Mouse (Mus musculus) limb, embryonic 12.5 days (tissue): ENCODE measurements around the gene Sat1. TPM values are rescaled to one million over a fixed set of nuclear protein-coding genes. Genes with fewer than 3 reads are reported as not detected.

Source experiments
- ATAC-seq: fragments of 200-750 bp; cut with Nextera tagmentation; 2 replicates; pipeline ENCODE4 v1.8.0; 2017; ENCODE audit warnings: low read depth, moderate TSS enrichment; ENCODE audit not compliant: insufficient number of reproducible peaks, insufficient read depth, low FRiP score, low TSS enrichment
- H3K27ac ChIP-seq: fragments of 300-500 bp; sonication (generic); 2 replicates; pipeline ENCODE4 v1.5.1; 2016; ENCODE audit warnings: mild to moderate bottlenecking, moderate library complexity
- H3K27me3 ChIP-seq: fragments of 300-500 bp; sonication (generic); 2 replicates; pipeline ENCODE4 v1.6.1; 2016; ENCODE audit warnings: mild to moderate bottlenecking, moderate library complexity
- H3K36me3 ChIP-seq: fragments of 300-500 bp; sonication (generic); 2 replicates; pipeline ENCODE4 v1.6.1; 2016; ENCODE audit warnings: mild to moderate bottlenecking, moderate library complexity
- H3K4me1 ChIP-seq: fragments of 300-500 bp; sonication (generic); replicated peaks from 2 replicates; pipeline ENCODE4 v1.6.1; 2016
- H3K4me2 ChIP-seq: fragments of 300-500 bp; sonication (generic); 2 replicates; pipeline ENCODE4 v1.6.1; 2016; ENCODE audit warnings: mild to moderate bottlenecking, moderate library complexity
- H3K4me3 ChIP-seq: fragments of 300-500 bp; sonication (generic); replicated peaks from 2 replicates; pipeline ENCODE4 v1.5.1; 2016; ENCODE audit warnings: mild to moderate bottlenecking
- H3K9ac ChIP-seq: fragments of 300-500 bp; sonication (generic); replicated peaks from 2 replicates; pipeline ENCODE4 v1.6.1; 2016; ENCODE audit warnings: mild to moderate bottlenecking, moderate library complexity
- H3K9me3 ChIP-seq: fragments of 300-500 bp; sonication (generic); 2 replicates; pipeline ENCODE4 v1.6.1; 2016; ENCODE audit warnings: mild to moderate bottlenecking, moderate library complexity
- WGBS: fragments of 180-500 bp; shearing (Covaris S2); methylation state at CpG from one replicate; pipeline ENCODE4 v1.1.7; 2016; 5-methylcytosine and 5-hydroxymethylcytosine counted together
- polyA plus RNA-seq: library from polyadenylated mRNA; unstranded; fragments of >200 nt; fragmentation: Nextera tagmentation; extraction: Ambion mirVana; gene quantifications from 2 replicates; pipeline ENCODE4 v1.2.1, GENCODE M21; 2016

Gene Sat1
- polyA plus RNA-seq, 1 experiment from 2014 or later: 84.3 TPM

- no peak overlapping the region for H3K9ac ChIP-seq
- no peak for ATAC-seq
- no peaks in the 10 kb centered on the region for H3K4me1 ChIP-seq
- no peaks in the 10 kb centered on the region for H3K36me3 ChIP-seq
- H3K9me3 ChIP-seq: no peaks in the 10 kb centered on the region
- no peak overlapping the region for H3K4me2 ChIP-seq
- 60% methylated on average over 1 of the region's 1 CpGs for WGBS
- H3K27ac ChIP-seq: no peak overlapping the region
- H3K4me3 ChIP-seq: no peak overlapping the region
- H3K27me3 ChIP-seq: no peaks in the 10 kb centered on the region
Measured at GRCm38 (mm10) chrX:155201799-155202198, 14.4 kb downstream of the Sat1 start.

DNA sequence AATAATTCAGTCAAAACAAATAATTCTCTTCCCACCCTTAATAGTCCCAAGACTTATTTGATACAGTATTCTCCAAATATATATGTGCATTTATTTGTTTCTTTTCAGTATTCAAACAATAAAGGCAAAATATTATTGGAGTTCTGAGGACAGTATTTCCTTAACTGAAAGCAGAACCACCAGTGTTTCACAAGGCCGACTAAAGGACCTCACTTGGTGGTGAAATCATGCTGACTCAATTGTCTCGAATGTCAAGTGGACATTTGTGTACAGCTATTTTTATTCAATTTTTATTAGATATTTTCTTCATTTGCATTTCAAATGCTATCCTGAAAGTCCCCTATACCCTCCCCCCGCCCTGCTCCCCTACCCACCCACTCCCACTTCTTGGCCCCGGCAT lies 21.3 kb downstream of the Sat1 start:
- Histone ChIP-seq H3K36me3 (no peaks in the 10 kb centered on the region), H3K27ac (no peak overlapping the region), H3K4me2 (no peak overlapping the region), H3K27me3 (no peaks in the 10 kb centered on the region), H3K4me3 (no peak overlapping the region), H3K4me1 (no peaks in the 10 kb centered on the region), H3K9me3 (no peaks in the 10 kb centered on the region), H3K9ac (no peak overlapping the region)
- 88% methylated on average over 4 of the region's 4 CpGs for WGBS
- ATAC-seq: no peak

GRCm38 (mm10) chrX:155193732-155194443 lies 22.4 kb downstream of the Sat1 start:
- Histone ChIP-seq H3K27ac (no peak overlapping the region), H3K4me1 (no peaks in the 10 kb centered on the region), H3K9me3 (no peaks in the 10 kb centered on the region), H3K9ac (no peak overlapping the region), H3K36me3 (no peaks in the 10 kb centered on the region), H3K4me3 (no peak overlapping the region), H3K4me2 (no peak overlapping the region), H3K27me3 (no peaks in the 10 kb centered on the region)
- WGBS: 74% methylated on average over 5 of the region's 5 CpGs
- no peak for ATAC-seq

GRCm38 (mm10) chrX:155191941-155192340 lies 24.3 kb downstream of the Sat1 start:
- H3K4me3 ChIP-seq: no peak overlapping the region
- H3K27me3 ChIP-seq: no peaks in the 10 kb centered on the region
- ATAC-seq: no peak
- H3K4me1 ChIP-seq: no peaks in the 10 kb centered on the region
- no peaks in the 10 kb centered on the region for H3K36me3 ChIP-seq
- no peaks in the 10 kb centered on the region for H3K9me3 ChIP-seq
- no peak overlapping the region for H3K27ac ChIP-seq
- 86% methylated on average over 4 of the region's 4 CpGs for WGBS
- H3K4me2 ChIP-seq: no peak overlapping the region
- no peak overlapping the region for H3K9ac ChIP-seq

- Histone ChIP-seq H3K9ac (no peak overlapping the region), H3K9me3 (no peaks in the 10 kb centered on the region), H3K4me2 (no peak overlapping the region), H3K27ac (no peak overlapping the region), H3K27me3 (no peaks in the 10 kb centered on the region), H3K4me1 (no peaks in the 10 kb centered on the region), H3K4me3 (no peak overlapping the region), H3K36me3 (no peaks in the 10 kb centered on the region)
- WGBS: 59% methylated on average over 2 of the region's 2 CpGs
- ATAC-seq: no peak
Measured at GRCm38 (mm10) chrX:155177640-155178039, 38.6 kb downstream of the Sat1 start.

GRCm38 (mm10) chrX:155177230-155177629 lies 39.0 kb downstream of the Sat1 start:
- no peak for ATAC-seq
- no peaks in the 10 kb centered on the region for H3K27me3 ChIP-seq
- no peaks in the 10 kb centered on the region for H3K4me1 ChIP-seq
- no peak overlapping the region for H3K27ac ChIP-seq
- no peaks in the 10 kb centered on the region for H3K36me3 ChIP-seq
- no peaks in the 10 kb centered on the region for H3K9me3 ChIP-seq
- H3K4me2 ChIP-seq: no peak overlapping the region
- WGBS: 64% methylated on average over 2 of the region's 2 CpGs
- no peak overlapping the region for H3K4me3 ChIP-seq
- H3K9ac ChIP-seq: no peak overlapping the region

GRCm38 (mm10) chrX:155175568-155175967 lies 40.7 kb downstream of the Sat1 start:
- Histone ChIP-seq H3K9me3 (no peaks in the 10 kb centered on the region), H3K9ac (no peak overlapping the region), H3K27me3 (no peaks in the 10 kb centered on the region), H3K4me1 (no peaks in the 10 kb centered on the region), H3K36me3 (no peaks in the 10 kb centered on the region), H3K4me3 (no peak overlapping the region), H3K4me2 (no peak overlapping the region), H3K27ac (no peak overlapping the region)
- no peak for ATAC-seq
- 46% methylated on average over 4 of the region's 4 CpGs for WGBS

- H3K9ac ChIP-seq: no peak overlapping the region
Measured at GRCm38 (mm10) chrX:155172310-155172709, 43.9 kb downstream of the Sat1 start.

GRCm38 (mm10) chrX:155171754-155172153 lies 44.5 kb downstream of the Sat1 start:
- ATAC-seq: no peak
- Histone ChIP-seq H3K9ac (no peak overlapping the region), H3K9me3 (no peaks in the 10 kb centered on the region), H3K4me2 (no peak overlapping the region), H3K27ac (no peak overlapping the region), H3K4me1 (no peaks in the 10 kb centered on the region), H3K36me3 (no peaks in the 10 kb centered on the region), H3K27me3 (no peaks in the 10 kb centered on the region), H3K4me3 (no peak overlapping the region)
- WGBS: 73% methylated on average over 1 of the region's 1 CpGs

More at GRCm38 (mm10) chrX:155172310-155172709, 43.9 kb downstream of the Sat1 start:
- Histone ChIP-seq H3K27ac (no peak overlapping the region), H3K36me3 (no peaks in the 10 kb centered on the region), H3K4me3 (no peak overlapping the region), H3K4me2 (no peak overlapping the region), H3K27me3 (no peaks in the 10 kb centered on the region), H3K9me3 (no peaks in the 10 kb centered on the region), H3K4me1 (no peaks in the 10 kb centered on the region)
- no peak for ATAC-seq

DNA sequence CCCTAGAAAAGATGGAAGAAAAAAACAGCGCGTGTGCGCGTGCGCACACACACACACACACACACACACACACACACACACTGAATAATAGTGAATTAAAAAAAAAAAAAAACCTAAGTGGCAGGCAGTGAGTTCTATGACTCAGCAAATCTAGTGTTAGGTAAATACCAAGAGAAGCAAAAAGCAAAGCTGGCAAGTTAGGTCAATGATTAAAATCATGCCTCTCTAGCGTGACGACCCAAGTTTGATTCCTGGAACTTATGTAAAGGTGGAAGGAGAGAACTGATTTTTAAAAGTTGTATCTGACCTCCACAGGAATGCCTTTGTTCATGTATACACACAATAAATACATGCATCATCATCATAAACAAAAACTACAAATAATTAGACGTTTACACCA lies 46.4 kb downstream of the Sat1 start:
- Histone ChIP-seq H3K4me2 (no peak overlapping the region), H3K4me3 (no peak overlapping the region), H3K4me1 (no peaks in the 10 kb centered on the region), H3K27ac (no peak overlapping the region), H3K9ac (no peak overlapping the region), H3K27me3 (no peaks in the 10 kb centered on the region), H3K36me3 (no peaks in the 10 kb centered on the region), H3K9me3 (no peaks in the 10 kb centered on the region)
- WGBS: 94% methylated on average over 8 of the region's 8 CpGs
- no peak for ATAC-seq

DNA sequence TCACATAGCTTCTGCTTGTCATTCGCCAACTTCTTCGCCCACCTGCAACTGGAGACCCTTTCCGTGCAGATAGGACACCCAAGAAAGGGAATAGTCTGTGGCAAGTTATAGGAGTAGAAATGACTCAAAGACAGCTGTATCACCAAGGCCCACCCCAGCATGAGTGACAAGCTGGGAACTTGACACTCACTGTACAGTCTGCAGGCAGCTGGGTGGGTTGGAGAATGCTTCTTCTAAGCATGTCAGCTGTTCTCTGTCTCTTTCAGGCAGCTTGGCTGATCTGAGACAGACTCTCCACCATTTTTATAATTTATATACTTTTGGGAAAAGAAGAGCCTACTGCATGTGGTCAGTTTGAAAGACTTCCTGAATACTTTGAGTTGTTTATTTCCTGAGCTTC lies 48.6 kb downstream of the Sat1 start:
- H3K4me1 ChIP-seq: no peaks in the 10 kb centered on the region

DNA sequence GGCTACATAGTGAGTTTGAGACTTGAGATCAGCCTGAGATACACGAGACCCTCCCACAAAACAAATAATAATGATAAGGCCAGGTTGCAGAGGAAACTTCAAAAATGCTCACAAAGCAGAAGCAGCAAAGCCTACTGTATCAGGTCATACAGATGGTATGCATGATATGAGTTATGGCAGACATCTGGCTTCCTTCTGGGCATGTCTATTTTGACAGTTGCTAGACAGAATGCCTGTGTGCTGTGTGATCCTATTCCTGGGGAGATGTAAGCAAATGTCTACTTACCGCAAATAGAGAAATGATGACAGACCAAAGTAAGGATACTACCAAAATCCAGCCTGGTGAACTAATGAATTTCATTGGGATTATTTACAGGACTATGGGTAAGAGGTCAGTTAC lies 49.9 kb downstream of the Sat1 start:
- ATAC-seq: no peak
- no peak overlapping the region for H3K4me2 ChIP-seq
- no peak overlapping the region for H3K9ac ChIP-seq
- no peaks in the 10 kb centered on the region for H3K9me3 ChIP-seq
- 79% methylated on average over 2 of the region's 2 CpGs for WGBS
- H3K27ac ChIP-seq: no peak overlapping the region
- no peaks in the 10 kb centered on the region for H3K27me3 ChIP-seq
- H3K4me1 ChIP-seq: no peaks in the 10 kb centered on the region
- H3K36me3 ChIP-seq: no peaks in the 10 kb centered on the region
- H3K4me3 ChIP-seq: no peak overlapping the region

More for the DNA sequence above, 48.6 kb downstream of the Sat1 start:
- Histone ChIP-seq H3K4me3 (no peak overlapping the region), H3K27me3 (no peaks in the 10 kb centered on the region), H3K27ac (no peak overlapping the region), H3K9ac (no peak overlapping the region), H3K36me3 (no peaks in the 10 kb centered on the region), H3K9me3 (no peaks in the 10 kb centered on the region), H3K4me2 (no peak overlapping the region)
- no peak for ATAC-seq
- WGBS: 83% methylated on average over 3 of the region's 3 CpGs
